Mouse (Mus musculus) T-helper 17 cell (primary cell): Measurements from ENCODE around the gene Ankrd2.

Experiments
- in situ Hi-C, 2 experiments: fragments of 300-600 bp; cut with MboI, MseI; formaldehyde crosslinking; loops; 1 replicate in 1 of 2; 2 replicates in 1 of 2; pipeline ENCODE4 v1.15.1; 2025; ENCODE audit warnings: high pct_unique_total_duplicates in 2 of 2

The Ankrd2 gene

GRCm38 (mm10) chr19:42035456-42036248 lies at the start of gene Ankrd2:
Gene Ankrd2, plus strand, starts transcription at chr19:42036000.
- in situ Hi-C loops: loop anchor here in 1 of 2 experiments (10.0 kb wide), 1 partner anchor 129 kb away; the partner anchor contains the start of gene Zfyve27

- in situ Hi-C loops: loop anchor here (5.0 to 10.0 kb wide), 2 partner anchors 40 to 578 kb away; no protein-coding TSS in a partner anchor
Observed at GRCm38 (mm10) chr19:41987206-41987605, 48.6 kb upstream of the Ankrd2 start.

- in situ Hi-C loops: loop anchor here (5.0 to 10.0 kb wide), 2 partner anchors 37 to 575 kb away; no protein-coding TSS in a partner anchor
Observed at GRCm38 (mm10) chr19:41989810-41990209, 46.0 kb upstream of the Ankrd2 start.

- in situ Hi-C loops: no loop called here
Observed at GRCm38 (mm10) chr19:41991926-41992477, 43.8 kb upstream of the Ankrd2 start.

- in situ Hi-C loops: no loop called here
Observed at GRCm38 (mm10) chr19:41992971-41993370, 42.8 kb upstream of the Ankrd2 start.

- in situ Hi-C loops: no loop called here
Observed at GRCm38 (mm10) chr19:41993484-41993883, 42.3 kb upstream of the Ankrd2 start.

- in situ Hi-C loops: no loop called here
Observed at GRCm38 (mm10) chr19:41994023-41994422, 41.8 kb upstream of the Ankrd2 start.

- in situ Hi-C loops: no loop called here
Observed at GRCm38 (mm10) chr19:41995483-41995882, 40.3 kb upstream of the Ankrd2 start.

GRCm38 (mm10) chr19:41997090-41997489 lies 38.7 kb upstream of the Ankrd2 start:
- in situ Hi-C loops: no loop called here

GRCm38 (mm10) chr19:41998770-41999548 lies 36.8 kb upstream of the Ankrd2 start:
- in situ Hi-C loops: no loop called here

- in situ Hi-C loops: no loop called here
Observed at GRCm38 (mm10) chr19:41999688-42000283, 36.0 kb upstream of the Ankrd2 start.

GRCm38 (mm10) chr19:42000446-42000958 lies 35.3 kb upstream of the Ankrd2 start:
- in situ Hi-C loops: no loop called here

- in situ Hi-C loops: no loop called here
Observed at GRCm38 (mm10) chr19:42001253-42001980, 34.4 kb upstream of the Ankrd2 start.

- in situ Hi-C loops: no loop called here
Observed at GRCm38 (mm10) chr19:42004258-42004657, 31.5 kb upstream of the Ankrd2 start.

- in situ Hi-C loops: no loop called here
Observed at GRCm38 (mm10) chr19:42005616-42006015, 30.2 kb upstream of the Ankrd2 start.

- in situ Hi-C loops: no loop called here
Observed at GRCm38 (mm10) chr19:42006568-42006967, 29.2 kb upstream of the Ankrd2 start.

- in situ Hi-C loops: no loop called here
Observed at GRCm38 (mm10) chr19:42008586-42008985, 27.2 kb upstream of the Ankrd2 start.

- in situ Hi-C loops: no loop called here
Observed at GRCm38 (mm10) chr19:42009067-42009466, 26.7 kb upstream of the Ankrd2 start.

GRCm38 (mm10) chr19:42010436-42010835 lies 25.4 kb upstream of the Ankrd2 start:
- in situ Hi-C loops: no loop called here

- in situ Hi-C loops: no loop called here
Observed at GRCm38 (mm10) chr19:42011123-42011522, 24.7 kb upstream of the Ankrd2 start.
